Mouse (Mus musculus) ES-E14 (cell line): ENCODE measurements at regions not wholly inside any gene's neighbourhood (a gene's known extent, or its start where the extent isn't known, plus 50 kb on each side); places are given as distances from the start of the nearest gene placed in this dataset.

ENCODE experiments used
- DNase-seq: peaks from one replicate; pipeline ENCODE4 v3.0.0-alpha.2; 2013; ENCODE audit warnings: low read depth, low spot score
- H3K27ac ChIP-seq: 2 replicates; pipeline ENCODE4 v1.5.1; 2012; ENCODE audit warnings: low read depth, mild to moderate bottlenecking, low read length, moderate library complexity, mixed read lengths; ENCODE audit not compliant: poor library complexity, insufficient read depth, severe bottlenecking
- H3K36me3 ChIP-seq: 2 replicates; pipeline ENCODE4 v1.6.1; 2012; ENCODE audit warnings: mild to moderate bottlenecking, low read length, moderate library complexity, mixed read lengths; ENCODE audit not compliant: control insufficient read depth, poor library complexity, insufficient read depth, severe bottlenecking
- H3K4me1 ChIP-seq, 2 experiments: fragments of 150-350 bp in 1 of 2; sonication (generic) in 1 of 2; 2 replicates each; pipeline ENCODE4 v1.6.1; 2012; ENCODE audit warnings: low read length in 2 of 2, mild to moderate bottlenecking in 1 of 2, mixed read lengths in 1 of 2; ENCODE audit not compliant: control insufficient read depth in 2 of 2, insufficient read depth in 2 of 2, poor library complexity in 1 of 2
- H3K4me3 ChIP-seq, 2 experiments: fragments of 150-350 bp in 1 of 2; sonication (generic) in 1 of 2; 2 replicates each; pipeline ENCODE4 v1.5.1; 2012; ENCODE audit warnings: low read length in 2 of 2, low read depth in 1 of 2, mild to moderate bottlenecking in 1 of 2, mixed read lengths in 1 of 2; ENCODE audit not compliant: insufficient read depth in 1 of 2, poor library complexity in 1 of 2, severe bottlenecking in 1 of 2
- H3K9ac ChIP-seq: 2 replicates; pipeline ENCODE4 v1.6.1; 2012; ENCODE audit warnings: low read depth, mild to moderate bottlenecking, low read length, mixed read lengths; ENCODE audit not compliant: poor library complexity, insufficient read depth, severe bottlenecking
- H3K9me3 ChIP-seq: fragments of 150-350 bp; sonication (generic); 2 replicates; pipeline ENCODE4 v1.6.1; 2012; ENCODE audit warnings: low read depth, mild to moderate bottlenecking, low read length; ENCODE audit not compliant: control insufficient read depth, insufficient read depth
- CHD2 ChIP-seq: IDR thresholded peaks from 2 replicates; pipeline ENCODE4 v1.6.1; 2014; ENCODE audit warnings: mild to moderate bottlenecking, low read depth, low read length, inconsistent platforms
- HCFC1 ChIP-seq: IDR thresholded peaks from 2 replicates; pipeline ENCODE4 v1.6.1; 2012; ENCODE audit warnings: low read length, inconsistent platforms, borderline replicate concordance; ENCODE audit not compliant: insufficient read depth
- MAFK ChIP-seq: IDR thresholded peaks from 2 replicates; pipeline ENCODE4 v1.6.1; 2014; ENCODE audit warnings: mild to moderate bottlenecking, low read depth, low read length, inconsistent platforms; ENCODE audit not compliant: insufficient read depth
- ZC3H11A ChIP-seq: IDR thresholded peaks from 2 replicates; pipeline ENCODE4 v1.6.1; 2012; ENCODE audit warnings: low read depth, mild to moderate bottlenecking, inconsistent platforms, low read length, borderline replicate concordance
- ZNF384 ChIP-seq: IDR thresholded peaks from 2 replicates; pipeline ENCODE4 v1.6.1; 2012; ENCODE audit warnings: low read depth, low read length, inconsistent platforms
- in situ Hi-C, 2 experiments: fragments of 600-800 bp; cut with MboI; formaldehyde crosslinking; loops; one replicate each; pipeline ENCODE4 v1.15.1; 2025; ENCODE audit warnings: low sequenced_read_pairs in 2 of 2, inconsistent platforms in 1 of 2; ENCODE audit not compliant: unreplicated experiment in 2 of 2

DNA sequence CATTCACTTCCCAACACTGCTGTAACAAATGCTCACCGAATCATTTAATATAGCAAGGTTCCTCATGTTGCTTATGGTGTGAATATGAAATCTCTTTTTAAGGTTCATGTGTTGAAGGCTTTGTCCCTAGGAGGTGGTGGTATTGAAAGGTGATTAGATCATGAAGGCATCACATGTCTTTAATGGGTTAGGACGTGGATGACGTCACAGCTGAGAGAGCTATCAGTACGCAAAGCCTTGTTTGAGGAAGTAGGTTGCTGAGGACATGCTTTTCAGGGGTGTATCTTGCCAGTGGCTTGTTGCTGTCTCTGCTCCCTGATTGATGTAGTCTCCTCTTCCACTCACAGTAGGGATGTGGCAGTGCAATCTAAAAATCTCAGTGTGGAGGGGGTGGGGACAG is 69.8 kb upstream of the Arsj start:
- Histone ChIP-seq H3K36me3 (no peaks in the 10 kb centered on the region), H3K27ac (no peak overlapping the region), H3K9me3 (no peaks in the 10 kb centered on the region), H3K4me3 (no peak overlapping the region), H3K9ac (no peak overlapping the region), H3K4me1 (no peaks in the 10 kb centered on the region)
- TF ChIP-seq HCFC1 = no peak
- no peak for TF ChIP-seq CHD2
- TF ChIP-seq ZNF384 = no peak
- no peak for TF ChIP-seq MAFK
- no peak for TF ChIP-seq ZC3H11A
- no peak for DNase-seq
- in situ Hi-C loops = no loop called here

GRCm38 (mm10) chr3:126295932-126296331 is 67.6 kb upstream of the Arsj start:
- TF ChIP-seq HCFC1 = no peak
- TF ChIP-seq MAFK = no peak
- no peak for TF ChIP-seq ZNF384
- no peak for TF ChIP-seq ZC3H11A
- TF ChIP-seq CHD2 = no peak
- no peak overlapping the region for H3K4me3 ChIP-seq
- no peaks in the 10 kb centered on the region for H3K9me3 ChIP-seq
- H3K36me3 ChIP-seq = no peaks in the 10 kb centered on the region
- DNase-seq = no peak
- H3K27ac ChIP-seq = no peak overlapping the region
- H3K9ac ChIP-seq = no peak overlapping the region
- H3K4me1 ChIP-seq = no peaks in the 10 kb centered on the region
- in situ Hi-C loops = no loop called here

- no peaks in the 10 kb centered on the region for H3K4me1 ChIP-seq
- DNase-seq = no peak
- H3K27ac ChIP-seq = no peak overlapping the region
- H3K36me3 ChIP-seq = no peaks in the 10 kb centered on the region
- TF ChIP-seq ZC3H11A (no peak), ZNF384 (no peak), HCFC1 (no peak), MAFK (no peak), CHD2 (no peak)
- H3K9me3 ChIP-seq = no peaks in the 10 kb centered on the region
- no peak overlapping the region for H3K4me3 ChIP-seq
- in situ Hi-C loops = no loop called here
- no peak overlapping the region for H3K9ac ChIP-seq
Observed at GRCm38 (mm10) chr3:126299257-126299656, 64.2 kb upstream of the Arsj start.

- TF ChIP-seq MAFK (no peak), HCFC1 (no peak), ZC3H11A (no peak), CHD2 (no peak), ZNF384 (no peak)
- no peak overlapping the region for H3K9ac ChIP-seq
- in situ Hi-C loops = no loop called here
Observed at GRCm38 (mm10) chr3:126308303-126308702, 55.2 kb upstream of the Arsj start.

More at GRCm38 (mm10) chr3:126308303-126308702, 55.2 kb upstream of the Arsj start:
- no peak overlapping the region for H3K4me3 ChIP-seq
- H3K36me3 ChIP-seq = no peaks in the 10 kb centered on the region
- no peaks in the 10 kb centered on the region for H3K4me1 ChIP-seq
- H3K9me3 ChIP-seq = no peaks in the 10 kb centered on the region
- DNase-seq = no peak
- H3K27ac ChIP-seq = no peak overlapping the region
